Mouse (Mus musculus) testis, adult 2 months (tissue): ENCODE measurements around the gene Tmbim1.

ENCODE experiments used
- CTCF ChIP-seq: fragments of 200-500 bp; IDR thresholded peaks from 2 replicates; pipeline ENCODE4 v1.5.1; 2012; ENCODE audit warnings: low read depth, mild to moderate bottlenecking, inconsistent platforms, low read length, moderate library complexity; ENCODE audit not compliant: control insufficient read depth, insufficient read depth, insufficient replicate concordance
- POLR2A ChIP-seq: fragments of 200-500 bp; IDR thresholded peaks from 2 replicates; pipeline ENCODE4 v1.6.1; 2012; ENCODE audit warnings: low read depth, mild to moderate bottlenecking, inconsistent platforms, low read length, moderate library complexity; ENCODE audit not compliant: control insufficient read depth

DNA sequence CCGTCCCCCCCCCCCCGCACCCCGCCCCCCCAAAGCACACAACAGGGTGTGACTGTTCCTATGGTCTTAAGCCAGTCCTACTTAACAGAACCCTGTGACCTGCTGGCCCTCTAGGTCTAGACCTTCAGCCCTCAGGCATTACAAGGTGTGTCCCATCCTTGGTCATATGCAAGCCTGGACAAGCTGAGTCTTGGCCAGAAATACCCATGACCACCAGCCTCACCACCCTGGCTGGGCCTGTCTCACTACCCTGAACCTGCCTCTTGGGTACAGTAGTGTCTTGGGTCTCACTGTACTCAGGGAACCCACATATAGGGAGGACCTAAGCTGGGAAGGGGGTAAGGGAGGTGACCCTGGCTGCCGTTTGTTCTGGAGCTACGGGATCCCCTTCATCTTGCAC lies 32.6 kb upstream of the Tmbim1 start:
- TF ChIP-seq CTCF (no peak), POLR2A (no peak)
